Mouse (Mus musculus) embryonic stem cell, embryonic (primary cell): Measurements from ENCODE around the gene Dkc1.
"Not testable (repeated sequence)": the region's sequence is repeated elsewhere in the genome, so short reads cannot be mapped to it uniquely, and the experiment has no call there.

Experiments
- CTCF ChIA-PET, 4 experiments: fragments of 300-600 bp in 2 of 4; fragments of 350-600 bp in 2 of 4; sonication (Branson Sonifier 250); formaldehyde crosslinking; loops; one replicate each; lab custom pipeline; 2022; ENCODE audit warnings: inconsistent platforms in 2 of 4; lab: Charles Lee
- POLR2A ChIA-PET, 4 experiments: fragments of 300-600 bp in 2 of 4; fragments of 350-600 bp in 2 of 4; sonication (Branson Sonifier 250); formaldehyde crosslinking; loops; one replicate each; lab custom pipeline; 2022; ENCODE audit warnings: antibody characterized with exemption in 4 of 4, inconsistent platforms in 1 of 4; lab: Charles Lee

Dkc1 gene

DNA sequence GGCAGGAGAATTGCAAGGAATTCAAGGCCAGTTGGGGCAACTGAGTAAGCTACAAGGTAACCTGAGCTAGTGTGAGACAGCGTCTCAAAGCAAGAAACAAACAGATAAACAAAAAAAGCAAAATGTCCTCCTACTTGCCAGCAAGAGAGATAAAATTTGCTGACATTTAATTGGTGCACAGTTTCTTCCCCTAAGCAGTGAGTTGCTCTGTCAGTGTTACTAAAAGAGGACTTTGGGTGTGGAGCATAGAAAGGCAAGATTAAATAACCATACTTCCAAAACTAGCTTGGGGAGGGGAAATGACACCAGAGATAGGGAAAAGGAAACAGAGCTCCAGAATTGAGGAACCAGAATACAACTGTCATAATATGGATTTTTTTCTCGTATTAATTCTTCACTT lies 33.8 kb downstream of the Dkc1 start:
- POLR2A ChIA-PET: interaction anchor here in 3 of 4 experiments (0.6 to 3.0 kb wide), 10 partner anchors 12 to 34 kb away, joined by 3 to 29 read pairs (median 11); partner anchors contain the start of gene Dkc1 (in 2 of the 3)
- CTCF ChIA-PET: interaction anchor here in 2 of 4 experiments (0.6 to 0.7 kb wide), 2 partner anchors 147 to 544 kb away, joined by 3 to 4 read pairs; no protein-coding TSS in a partner anchor

DNA sequence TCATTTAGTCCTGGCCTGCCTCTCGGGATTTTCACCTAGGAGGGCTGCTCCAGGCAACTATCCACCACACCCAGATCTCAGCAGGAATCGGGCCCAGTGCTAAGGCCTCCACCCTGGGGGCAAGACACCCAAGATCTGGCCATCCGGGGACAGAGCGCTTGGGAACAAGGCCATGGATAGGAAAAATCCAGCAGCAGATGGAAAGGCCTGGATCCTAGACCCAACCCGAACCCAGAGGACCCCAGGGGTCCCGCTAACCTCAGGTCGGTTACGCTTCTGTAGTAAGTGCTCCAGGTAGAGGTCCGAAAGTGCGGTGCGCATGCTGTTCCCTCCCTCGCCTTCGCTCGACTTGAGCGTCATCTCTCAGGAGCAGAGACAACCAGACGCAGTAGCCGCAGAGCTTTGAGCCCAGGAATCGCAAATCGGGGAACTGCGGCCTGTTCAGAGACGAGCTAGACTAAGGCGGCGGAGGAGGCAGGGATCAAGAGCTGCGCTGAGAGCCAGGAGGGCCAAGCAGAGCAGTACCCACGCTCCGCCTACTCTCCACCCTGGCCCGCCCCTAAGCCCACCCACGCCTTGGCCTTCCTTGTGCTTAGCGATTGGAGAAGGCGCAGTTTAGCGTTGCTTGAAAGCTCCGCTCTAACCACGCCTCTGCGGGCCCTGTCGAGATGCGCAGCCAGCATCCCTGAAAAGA lies 35.0 kb downstream of the Dkc1 start, which contains the start of gene Mpp1:
TSS of gene Mpp1 (minus strand) at position 550 of the 694 bp plus-strand sequence.
- ChIA-PET POLR2A (interaction anchor here (0.6 to 3.0 kb wide), 44 partner anchors 9 to 1164 kb away, joined by 3 to 29 read pairs (median 4); partner anchors contain the start of genes Dkc1 (in 3 of the 4), Brcc3 (in 1 of the 4), Cmc4 (in 1 of the 4) and Fam3a (in 1 of the 4)), CTCF (interaction anchor here in 1 of 4 experiments (0.7 kb wide), 1 partner anchor 143 kb away, joined by 3 read pairs; no protein-coding TSS in a partner anchor)

DNA sequence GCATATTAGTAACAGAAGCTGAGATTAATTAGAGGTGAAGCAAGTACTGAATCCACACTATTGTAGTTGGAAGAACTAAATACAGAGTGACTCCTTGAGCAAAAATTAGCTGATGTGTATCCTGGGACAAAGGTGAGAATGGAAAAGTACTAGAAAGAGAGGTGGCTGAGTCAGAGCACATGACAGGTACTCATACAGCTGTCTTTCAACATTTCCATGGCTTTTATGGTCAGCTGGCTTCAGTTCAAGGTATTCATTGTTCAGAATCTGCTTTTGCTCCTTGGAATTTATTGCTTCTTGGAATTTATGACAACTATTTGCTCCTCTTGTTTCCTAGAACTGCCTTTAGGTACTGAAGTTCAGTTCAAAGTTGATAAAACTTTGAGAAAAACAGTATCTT lies 41.3 kb downstream of the Dkc1 start:
- CTCF ChIA-PET: no interaction called here
- POLR2A ChIA-PET: interaction anchor here in 1 of 4 experiments (1.2 kb wide), 1 partner anchor 41 kb away, joined by 3 read pairs; the partner anchor contains the start of gene Dkc1

DNA sequence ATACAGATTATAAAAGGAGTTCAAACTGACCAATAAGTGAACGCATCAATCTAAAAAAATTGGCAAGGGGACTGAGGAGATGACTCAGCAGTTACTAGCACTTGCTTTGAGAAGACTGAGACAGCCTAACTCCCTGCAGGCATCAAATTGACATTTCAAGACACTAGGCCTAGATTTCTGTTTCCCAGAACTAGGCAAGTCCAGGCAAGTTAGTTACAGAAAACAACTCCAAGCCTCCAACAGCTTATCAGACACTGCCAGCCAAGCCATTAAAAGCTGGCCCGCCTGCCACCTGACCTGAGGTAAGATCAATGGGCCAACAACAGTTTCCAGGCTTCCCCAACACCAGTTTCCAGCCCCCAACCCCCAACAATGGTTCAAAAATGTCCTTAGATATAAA lies 42.1 kb downstream of the Dkc1 start:
- ChIA-PET POLR2A (interaction anchor here in 2 of 4 experiments (0.5 to 1.6 kb wide), 4 partner anchors 33 to 479 kb away, joined by 3 to 4 read pairs (median 3); partner anchors contain the start of genes Dkc1 (in 1 of the 2), F8 (in 1 of the 2) and Fundc2 (in 1 of the 2)), CTCF (no interaction called here)

DNA sequence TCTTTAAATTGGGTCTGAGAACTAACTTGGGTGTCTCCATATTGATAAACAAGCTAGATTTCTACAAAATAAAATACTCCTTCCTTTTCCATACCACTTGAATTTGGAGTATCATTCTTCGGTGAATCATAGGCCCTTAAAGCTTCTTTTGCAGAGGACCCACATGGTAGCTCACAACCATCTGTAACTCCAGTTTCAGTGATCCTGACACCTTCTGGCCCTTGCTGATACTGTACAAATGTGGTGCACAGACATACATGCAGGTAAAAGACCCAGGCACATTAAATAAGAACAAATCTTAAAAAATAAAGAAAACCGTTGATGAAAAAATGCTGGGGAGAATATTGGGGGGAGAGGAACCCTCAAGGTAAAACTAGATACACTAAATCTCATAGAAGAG lies 42.5 kb downstream of the Dkc1 start:
- ChIA-PET CTCF (no interaction called here), POLR2A (interaction anchor here in 2 of 4 experiments (0.5 to 1.6 kb wide), 5 partner anchors 34 to 478 kb away, joined by 3 to 4 read pairs (median 3); partner anchors contain the start of genes Dkc1 (in 2 of the 2), F8 (in 1 of the 2) and Fundc2 (in 1 of the 2))

DNA sequence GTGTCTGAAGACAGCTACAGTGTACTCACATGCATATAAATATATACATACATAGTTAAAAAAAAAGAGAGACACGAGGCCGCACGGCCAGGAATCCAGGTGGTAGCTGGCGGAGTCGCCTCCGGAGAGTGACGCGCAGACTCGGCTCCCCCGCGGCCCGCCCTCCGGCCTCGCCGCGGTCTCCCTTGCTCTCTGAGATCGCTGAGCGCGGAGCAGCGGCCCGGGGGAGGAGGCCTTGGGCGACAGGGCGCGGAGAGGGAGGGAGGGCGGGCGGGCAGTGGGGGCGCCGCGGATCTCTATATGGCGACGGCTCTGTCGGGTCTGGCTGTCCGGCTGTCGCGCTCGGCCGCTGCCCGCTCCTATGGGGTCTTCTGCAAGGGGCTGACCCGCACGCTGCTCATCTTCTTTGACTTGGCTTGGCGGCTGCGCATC lies 47.5 kb downstream of the Dkc1 start:
- POLR2A ChIA-PET: not testable (repeated sequence)

DNA sequence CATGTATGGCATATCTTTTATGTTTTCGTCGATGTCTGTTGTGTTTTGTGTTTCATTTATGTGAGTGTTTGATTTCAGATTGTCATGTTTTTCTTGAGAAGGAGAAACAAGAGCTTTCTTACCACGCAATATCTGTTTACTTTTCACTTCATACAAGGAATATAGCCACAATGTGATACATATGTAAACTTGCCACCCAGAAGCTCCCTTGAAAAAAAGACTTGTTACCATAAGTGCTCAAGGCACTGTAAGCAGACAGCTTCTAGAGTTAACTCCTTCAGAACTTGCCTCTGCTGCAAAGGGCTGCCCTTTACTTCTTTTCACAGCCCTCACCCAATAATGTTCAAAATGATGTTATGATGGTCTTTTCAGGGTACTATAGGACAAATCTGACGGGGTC lies 52.8 kb downstream of the Dkc1 start:
- CTCF ChIA-PET: no interaction called here
- POLR2A ChIA-PET: no interaction called here

More for the DNA sequence above, 47.5 kb downstream of the Dkc1 start:
- CTCF ChIA-PET: interaction anchor here in 1 of 4 experiments (0.6 kb wide), 1 partner anchor 14 kb away, joined by 4 read pairs; no protein-coding TSS in a partner anchor

DNA sequence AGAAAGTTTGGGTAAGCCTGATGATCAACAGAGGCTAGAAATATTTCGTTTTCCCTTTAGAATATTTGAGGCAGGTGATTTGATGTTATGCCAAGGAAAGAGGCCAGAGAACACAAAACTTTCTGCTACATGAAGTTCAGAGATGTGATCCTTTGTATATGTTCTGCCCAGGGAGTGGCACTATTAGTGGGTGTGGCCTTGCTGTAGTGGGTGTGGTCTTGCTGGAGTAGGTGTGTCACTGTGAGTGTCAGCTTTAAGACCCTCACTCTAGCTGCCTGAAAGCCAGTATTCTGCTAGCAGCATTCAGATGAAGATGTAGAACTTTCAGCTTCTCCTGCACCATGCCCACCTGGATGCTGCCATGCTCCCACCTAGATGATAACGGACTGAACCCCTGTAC lies 54.6 kb downstream of the Dkc1 start:
- CTCF ChIA-PET: no interaction called here
- POLR2A ChIA-PET: interaction anchor here in 2 of 4 experiments (1.0 to 1.3 kb wide), 2 partner anchors 19 to 38 kb away, joined by 3 to 4 read pairs; partner anchors contain the start of gene Mpp1 (in 1 of the 2)

DNA sequence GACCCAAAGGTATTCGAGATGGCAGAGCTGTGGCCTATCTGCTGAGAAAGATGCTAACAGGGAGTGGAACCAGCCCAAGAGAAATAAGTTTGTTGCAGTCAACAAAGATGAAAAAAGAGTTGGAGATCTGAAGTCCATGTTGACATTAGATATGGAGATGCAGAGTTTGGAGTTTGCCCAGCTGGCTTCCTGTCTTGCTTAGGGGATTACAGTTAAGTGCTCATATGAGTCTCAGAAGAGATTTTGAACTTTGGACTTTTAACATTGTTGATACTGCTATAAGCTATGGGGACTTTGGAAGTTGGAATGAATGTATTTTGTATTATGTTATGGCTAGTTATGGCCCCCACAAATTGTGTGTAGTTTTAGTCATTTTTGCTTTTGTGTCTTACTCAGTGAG lies 56.6 kb downstream of the Dkc1 start:
- ChIA-PET POLR2A (interaction anchor here in 2 of 4 experiments (0.7 to 1.4 kb wide), 3 partner anchors 21 to 46 kb away, joined by 3 read pairs; partner anchors contain the start of gene Mpp1 (in 2 of the 2)), CTCF (no interaction called here)

DNA sequence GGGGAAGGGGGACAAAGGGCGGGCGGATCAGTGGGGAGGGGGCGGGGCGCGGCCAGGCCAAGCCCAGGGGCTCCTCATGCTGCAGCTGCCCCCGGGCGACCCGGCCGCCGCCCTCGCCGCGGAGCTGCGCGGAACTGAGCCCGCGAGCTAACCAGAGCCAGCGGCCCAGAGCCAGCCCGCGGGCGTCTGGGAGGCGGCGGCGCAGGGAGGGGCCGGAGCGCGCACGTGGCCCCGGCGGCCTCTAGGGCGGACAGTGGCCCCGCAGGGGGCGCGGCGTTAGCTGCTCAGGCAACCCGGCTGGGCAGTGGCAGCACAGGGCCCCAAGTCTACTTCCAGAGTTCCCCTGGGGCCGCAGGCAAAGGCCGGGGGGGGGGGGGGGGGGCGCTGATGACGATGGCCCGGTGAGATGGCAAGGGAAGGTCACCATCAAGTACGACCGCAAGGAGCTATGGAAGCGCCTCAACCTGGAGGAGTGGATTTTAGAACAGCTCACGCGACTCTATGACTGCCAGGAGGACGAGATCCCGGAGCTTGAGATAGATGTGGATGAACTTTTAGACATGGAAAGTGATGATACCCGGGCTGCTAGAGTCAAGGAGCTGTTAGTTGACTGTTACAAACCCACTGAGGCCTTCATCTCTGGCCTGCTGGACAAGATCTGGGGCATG lies 60.1 kb downstream of the Dkc1 start:
- CTCF ChIA-PET: interaction anchor here in 1 of 4 experiments (0.7 kb wide), 1 partner anchor 93 kb away, joined by 3 read pairs; no protein-coding TSS in a partner anchor
- POLR2A ChIA-PET: interaction anchor here in 3 of 4 experiments (0.6 to 1.5 kb wide), 13 partner anchors 11 to 1045 kb away, joined by 3 to 10 read pairs (median 5); partner anchors contain the start of genes Dkc1 (in 3 of the 3), Mpp1 (in 2 of the 3), Fam3a (in 1 of the 3) and Ikbkg (in 1 of the 3)
